Mouse (Mus musculus): Measurements from ENCODE around the gene Gm5168.
"Not testable (repeated sequence)": the region's sequence is repeated elsewhere in the genome, so short reads cannot be mapped to it uniquely, and the experiment has no call there.

Gm5168 gene

GRCm38 (mm10) chrX:26050941-26051340 lies at the start of gene Gm5168:
Gm5168 (minus strand) TSS chrX:26051041.
- DNase-seq (ENCODE audit: low spot score in 2 of 2), result not testable (repeated sequence)

Measured in right cerebral cortex, postnatal 36 days (tissue).